Mouse (Mus musculus): ENCODE measurements at regions not wholly inside any gene's neighbourhood (a gene's known extent, or its start where the extent isn't known, plus 50 kb on each side); places are given as distances from the start of the nearest gene placed in this dataset.

DNA sequence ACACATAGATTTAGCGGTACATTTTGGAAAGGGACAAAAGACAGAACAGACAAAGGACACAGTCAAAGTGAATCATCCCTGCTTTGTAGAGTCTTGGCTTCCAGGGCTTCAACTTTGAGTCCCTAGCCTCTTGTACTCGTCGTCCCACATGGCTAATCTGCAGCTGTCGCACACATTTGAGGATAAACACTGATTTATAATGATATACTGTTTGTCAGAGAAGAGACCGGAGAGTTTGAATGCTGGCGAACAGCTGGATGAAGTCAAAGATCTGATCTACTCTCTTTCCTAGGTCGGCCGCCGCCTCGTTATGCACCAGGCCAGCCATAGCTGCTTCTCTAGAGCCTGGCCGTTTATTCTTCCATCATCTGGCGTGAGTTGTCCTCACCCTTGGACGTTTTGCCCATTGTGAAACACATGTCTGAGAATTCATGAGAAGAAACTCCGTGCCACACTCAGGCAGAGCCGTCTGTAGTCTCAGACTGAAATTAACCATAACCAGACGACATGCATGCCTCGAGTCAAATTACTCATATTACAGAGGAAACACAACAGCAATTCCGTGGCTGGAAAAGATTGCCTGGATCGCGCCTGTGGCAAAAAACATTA is 448.4 kb upstream of the Rgma start:
- no peak for DNase-seq (ENCODE audit: low spot score)

GRCm38 (mm10) chr7:72938842-72939241 is 436.5 kb upstream of the Rgma start:
- DNase-seq (ENCODE audit: low spot score), result peak; percentile 21

GRCm38 (mm10) chr7:72947531-72947930 is 427.8 kb upstream of the Rgma start:
- no peak for DNase-seq (ENCODE audit: low spot score)

DNA sequence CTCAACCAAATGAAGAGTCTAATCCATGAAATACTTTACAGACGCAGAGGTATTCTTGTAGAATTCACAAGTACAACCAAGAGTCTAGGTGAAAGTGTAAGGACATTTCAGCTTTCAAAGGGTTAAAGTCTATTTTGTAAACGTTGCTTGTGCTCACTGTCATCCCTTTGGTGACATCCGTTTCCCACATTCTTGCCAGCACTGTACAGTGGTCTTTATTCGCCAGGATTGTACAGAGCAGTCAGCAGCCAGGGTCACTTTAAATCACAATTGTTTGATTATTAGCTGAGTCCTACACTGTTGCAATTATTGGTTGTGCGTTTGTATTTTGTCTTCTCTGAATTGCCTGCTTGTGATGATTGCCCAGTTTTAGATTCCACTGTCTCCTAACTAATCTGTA is 427.3 kb upstream of the Rgma start:
- DNase-seq (ENCODE audit: low spot score), result no peak

GRCm38 (mm10) chr7:72948666-72949065 is 426.6 kb upstream of the Rgma start:
- no peak for DNase-seq (ENCODE audit: low spot score)

- no peak for DNase-seq (ENCODE audit: low spot score)
Measured at GRCm38 (mm10) chr7:72949886-72950285, 425.4 kb upstream of the Rgma start.

- DNase-seq (ENCODE audit: low spot score), result no peak
Measured at GRCm38 (mm10) chr7:72957674-72958073, 417.6 kb upstream of the Rgma start.

GRCm38 (mm10) chr7:72961321-72961720 is 414.0 kb upstream of the Rgma start:
- no peak for DNase-seq (ENCODE audit: low spot score)

DNA sequence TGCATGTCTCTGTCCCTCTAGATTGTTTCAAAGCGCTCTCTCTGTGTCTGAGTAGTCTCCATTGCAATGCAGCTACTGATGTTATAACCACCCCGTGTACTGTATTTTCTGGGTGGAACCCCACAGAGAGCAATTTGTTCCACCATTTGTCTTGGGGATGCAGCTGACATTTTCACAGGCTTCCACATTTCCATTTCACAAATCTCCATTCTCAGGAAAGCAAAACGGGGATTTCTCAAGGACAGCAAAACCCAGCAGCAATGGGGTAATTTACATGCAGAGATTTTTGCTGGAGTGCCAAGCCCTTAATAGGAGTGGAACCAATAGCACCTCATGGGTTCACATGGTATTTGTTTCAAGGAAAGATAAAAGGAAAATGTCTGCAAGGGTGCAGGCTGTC is 412.5 kb upstream of the Rgma start:
- DNase-seq (ENCODE audit: low spot score), result no peak

DNA sequence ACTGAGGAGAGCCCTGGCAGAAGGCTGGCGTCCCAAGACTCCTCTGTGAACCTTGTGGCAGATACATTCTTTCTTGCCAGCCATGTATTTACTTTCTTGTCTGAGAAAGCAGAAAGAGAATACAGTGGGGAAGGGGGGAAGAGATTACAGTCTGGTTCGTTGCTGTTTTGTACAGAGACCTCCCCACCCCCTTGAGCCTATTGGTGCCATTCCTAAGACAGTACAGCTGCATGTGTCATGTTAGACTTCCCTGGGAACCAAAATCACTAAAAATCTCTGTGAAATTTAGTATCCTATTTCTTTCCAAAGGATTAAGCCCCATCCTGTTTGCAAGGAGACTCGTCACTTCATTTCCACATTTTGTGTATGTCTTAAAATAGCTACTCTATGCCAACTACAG is 411.4 kb upstream of the Rgma start:
- DNase-seq (ENCODE audit: low spot score), result no peak

DNA sequence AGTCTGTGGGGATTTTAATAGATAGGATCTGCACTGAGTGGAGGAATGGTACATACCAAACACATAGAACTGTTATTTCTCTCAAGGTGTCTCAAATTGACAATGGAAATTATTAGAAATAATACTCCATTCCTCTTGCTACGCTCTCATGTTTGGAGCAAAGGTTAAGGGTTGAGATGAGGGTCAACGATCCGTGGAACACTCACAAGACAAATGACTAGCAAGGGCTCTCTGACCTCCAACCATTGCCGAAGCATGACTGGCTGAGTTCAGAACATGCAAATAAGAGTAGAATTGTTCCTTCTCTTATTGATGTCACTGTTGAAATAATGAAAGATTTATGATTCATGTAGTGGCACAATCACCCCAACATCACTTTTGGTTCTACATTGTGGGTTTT is 407.1 kb upstream of the Rgma start:
- no peak for DNase-seq (ENCODE audit: low spot score)

- DNase-seq (ENCODE audit: low spot score), result peak; percentile 80
Measured at GRCm38 (mm10) chr7:72971506-72972267, 403.6 kb upstream of the Rgma start.

GRCm38 (mm10) chr7:72972397-72972796 is 402.9 kb upstream of the Rgma start:
- peak; percentile 11 for DNase-seq (ENCODE audit: low spot score)

DNA sequence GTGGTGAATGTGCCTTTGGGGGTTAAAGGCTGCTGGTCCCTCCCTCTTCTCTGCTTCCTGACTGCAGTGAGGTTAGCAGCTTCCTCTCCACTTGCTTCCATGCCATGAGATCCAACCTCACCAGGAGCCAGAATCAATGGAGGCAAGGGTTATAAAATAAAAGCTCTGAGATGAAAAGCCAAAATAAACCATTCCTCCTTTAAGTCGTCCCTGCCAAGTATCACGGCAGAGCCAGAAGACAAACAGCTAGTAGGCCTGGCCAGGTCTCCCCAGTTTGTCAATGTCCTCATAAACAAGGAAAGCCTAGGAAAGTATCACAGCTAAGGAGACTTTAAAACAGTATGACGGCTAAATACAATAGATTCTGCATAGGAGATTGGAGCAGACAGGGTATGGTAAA is 401.5 kb upstream of the Rgma start:
- peak; percentile 59 for DNase-seq (ENCODE audit: low spot score)

DNA sequence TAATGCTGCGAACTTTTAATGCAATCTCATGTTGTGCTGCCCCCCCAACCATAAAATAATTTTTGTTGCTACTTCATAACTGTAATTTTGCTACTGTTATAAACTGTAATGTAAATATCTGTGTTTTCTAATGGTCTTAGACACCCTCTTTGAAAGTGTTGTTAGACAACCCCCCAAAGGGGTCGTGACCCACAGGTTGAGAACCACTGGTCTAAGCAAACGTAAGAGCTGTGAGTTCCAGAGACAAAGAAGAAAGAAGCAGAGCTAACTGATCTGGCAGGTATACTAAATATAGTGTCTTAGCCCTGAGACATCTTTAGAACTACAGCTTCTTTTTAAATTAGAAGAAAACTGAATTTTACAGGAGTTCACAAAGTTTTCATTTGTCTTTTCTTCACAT is 400.9 kb upstream of the Rgma start:
- DNase-seq (ENCODE audit: low spot score), result no peak

- peak; percentile 18 for DNase-seq (ENCODE audit: low spot score)
Measured at GRCm38 (mm10) chr7:72990559-72991429, 384.5 kb upstream of the Rgma start.

- peak; percentile 43 for DNase-seq (ENCODE audit: low spot score)
Measured at GRCm38 (mm10) chr7:72998374-72998773, 376.9 kb upstream of the Rgma start.

GRCm38 (mm10) chr7:73019151-73019550 is 356.2 kb upstream of the Rgma start:
- no peak for DNase-seq (ENCODE audit: low spot score)

- DNase-seq (ENCODE audit: low spot score), result no peak
Measured at GRCm38 (mm10) chr7:73019764-73020354, 355.4 kb upstream of the Rgma start.

DNA sequence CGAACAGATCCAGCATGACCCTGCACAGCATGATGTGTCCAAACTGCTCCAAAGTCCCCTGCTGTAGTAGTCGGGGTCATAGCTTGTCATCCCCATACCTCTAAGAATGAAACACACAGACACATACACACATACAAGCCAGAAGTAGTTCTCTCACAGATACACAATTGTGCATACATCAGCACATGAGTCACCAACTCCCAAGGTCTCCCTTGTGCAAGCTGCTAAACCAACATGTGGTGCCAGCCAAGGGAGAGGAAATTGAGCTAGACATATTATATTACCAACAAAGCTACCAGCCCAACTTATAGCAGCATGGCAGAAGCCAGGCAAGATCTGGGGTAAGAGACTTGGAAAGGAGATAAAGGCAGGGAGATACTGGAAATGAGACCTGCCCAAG is 353.5 kb upstream of the Rgma start:
- no peak for DNase-seq (ENCODE audit: low spot score)

DNA sequence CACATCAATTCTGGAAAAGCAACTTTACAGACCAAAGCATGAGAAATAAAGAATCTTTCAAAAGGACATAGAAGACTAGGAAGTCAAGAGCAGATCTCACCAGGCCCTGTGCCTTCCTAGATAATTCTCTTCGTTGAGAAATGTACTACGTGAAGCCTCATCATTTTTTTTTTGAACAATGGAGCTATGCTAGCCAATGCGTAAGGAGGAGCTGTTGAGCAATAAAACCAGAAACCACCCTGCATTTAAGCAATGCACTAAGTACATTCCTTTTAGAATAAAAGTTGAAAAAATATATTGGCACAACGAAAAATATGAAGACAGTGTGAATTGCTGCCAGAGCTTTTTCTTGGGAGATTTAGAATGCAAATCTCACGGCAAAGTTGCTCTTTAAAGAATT is 349.7 kb upstream of the Rgma start:
- peak; percentile 50 for DNase-seq (ENCODE audit: low spot score)

GRCm38 (mm10) chr7:73028952-73029351 is 346.4 kb upstream of the Rgma start:
- DNase-seq (ENCODE audit: low spot score), result no peak

- DNase-seq (ENCODE audit: low spot score), result no peak
Measured at GRCm38 (mm10) chr7:73031407-73031806, 343.9 kb upstream of the Rgma start.

Measured in adipocyte (in vitro differentiated cells).